Mouse (Mus musculus) small intestine, adult 2 months (tissue): ENCODE measurements at regions not wholly inside any gene's neighbourhood (a gene's known extent, or its start where the extent isn't known, plus 50 kb on each side); places are given as distances from the start of the nearest gene placed in this dataset.

Experiments
- CTCF ChIP-seq: fragments of 200-500 bp; IDR thresholded peaks from 2 replicates; pipeline ENCODE4 v1.5.1; 2012; ENCODE audit warnings: low read depth, mild to moderate bottlenecking, control low read depth, inconsistent platforms, low read length, moderate library complexity, mixed read lengths; ENCODE audit not compliant: insufficient replicate concordance, insufficient read length; ENCODE audit errors: extremely low read depth
- POLR2A ChIP-seq: fragments of 200-500 bp; IDR thresholded peaks from 2 replicates; pipeline ENCODE4 v1.6.1; 2012; ENCODE audit warnings: low read depth, mild to moderate bottlenecking, control low read depth, inconsistent platforms, low read length, moderate library complexity

GRCm38 (mm10) chr11:112370941-112371340 is 411.1 kb upstream of the Sox9 start:
- TF ChIP-seq CTCF (no peak), POLR2A (no peak)
